12 mouse cellular contexts compared by ENCODE assay signal in genomic region chr7:114479779-114480178, GRCm38 (mm10).
DNase-seq lines count a peak whose midpoint lies in the region; ATAC-seq and TF ChIP-seq lines count a peak whose summit lies in the region.
"Had no signal": no experiment of that assay in that cellular context is flagged by ENCODE, and none has a peak within 500 bp of the region (broad histone marks: within the 10 kb centered on the region; RNA-seq: fewer than 3 reads in every experiment).

No protein-coding gene starts in this region.

- H3K27ac ChIP-seq in liver, embryonic 12.5 days, result no peak overlapping the region
- H3K27ac ChIP-seq: hindbrain, embryonic 15.5 days; limb, embryonic 10.5 days; midbrain, embryonic 10.5 days had no signal

- no peaks in the 10 kb centered on the region for H3K9me3 ChIP-seq in liver, embryonic 12.5 days (replicated peaks)
- H3K9me3 ChIP-seq: hindbrain, embryonic 15.5 days; limb, embryonic 10.5 days; midbrain, embryonic 10.5 days had no signal

- H3K9ac ChIP-seq in liver, embryonic 12.5 days, result no peak overlapping the region
- H3K9ac ChIP-seq: hindbrain, embryonic 15.5 days had no signal

- no peaks in the 10 kb centered on the region for H3K4me1 ChIP-seq in lung, adult 2 months (ENCODE audit: control insufficient read depth, insufficient read depth, low read length)
- H3K4me1 ChIP-seq in liver, embryonic 12.5 days, result peaks cover 14% of the 10 kb centered on the region
- H3K4me1 ChIP-seq: hindbrain, embryonic 15.5 days; limb, embryonic 10.5 days had no signal

- ATAC-seq in liver, embryonic 12.5 days, result no peak

- no peak for TF ChIP-seq POLR2A in lung, adult 2 months (IDR thresholded peaks at IDR 0.05; ENCODE audit: borderline replicate concordance, extremely low read depth, low read depth, low read length)

- DNase-seq in lung, postnatal 36 days, result peak; percentile 45
- DNase-seq in lung, adult 2 months, result no peak
- DNase-seq in Muller cell, postnatal 12 days (ENCODE audit: inconsistent ontology term), result peak; percentile 59
- DNase-seq in thymus, postnatal 0 days (ENCODE audit: low spot score), result peak; percentile 89
- no peak for DNase-seq in gastrocnemius, postnatal 25 days
- DNase-seq in kidney, postnatal 10 days, result no peak
- no peak for DNase-seq in lung, postnatal 4 days
- DNase-seq: cerebellum, postnatal 25 days had no signal

- no peaks in the 10 kb centered on the region for H3K27me3 ChIP-seq in liver, embryonic 12.5 days (replicated peaks)
- H3K27me3 ChIP-seq: hindbrain, embryonic 15.5 days had no signal

- 73% methylated on average over 4 of the region's 4 CpGs for WGBS in lung, adult 2 months
- WGBS in liver, embryonic 12.5 days (ENCODE audit: insufficient replicate concordance), result 20% methylated on average over 4 of the region's 4 CpGs

- H3K4me2 ChIP-seq in liver, embryonic 12.5 days, result peak overlapping the region; percentile 27
- H3K4me2 ChIP-seq: hindbrain, embryonic 15.5 days had no signal

- no peaks in the 10 kb centered on the region for H3K36me3 ChIP-seq in liver, embryonic 12.5 days
- H3K36me3 ChIP-seq: hindbrain, embryonic 15.5 days; limb, embryonic 10.5 days; midbrain, embryonic 10.5 days had no signal

- H3K4me3 ChIP-seq in lung, adult 2 months (replicated peaks; ENCODE audit: extremely low read depth, low read depth, low read length), result no peak overlapping the region
- H3K4me3 ChIP-seq in liver, embryonic 12.5 days, result no peak overlapping the region
- H3K4me3 ChIP-seq: hindbrain, embryonic 15.5 days; limb, embryonic 10.5 days; midbrain, embryonic 10.5 days had no signal

- TF ChIP-seq CTCF in lung, adult 2 months (IDR thresholded peaks at IDR 0.05; ENCODE audit: insufficient read depth, low read length), result no peak

Comparison
In these comparisons a context has a peak if more than half of its experiments do, and no peak if none do; other contexts are left out.
1. DNase-seq: peak in lung, postnatal 36 days (single experiment), Muller cell, postnatal 12 days (single experiment) and thymus, postnatal 0 days (single experiment); none in lung, adult 2 months (single experiment), gastrocnemius, postnatal 25 days (single experiment), kidney, postnatal 10 days (single experiment) and lung, postnatal 4 days (0 of 2).